Mouse (Mus musculus) heart, postnatal 10 days (tissue): ENCODE data around the gene Ptch2. TPM values are rescaled to one million over a fixed set of nuclear protein-coding genes. Genes with fewer than 3 reads are reported as not detected.

Experiments used
- DNase-seq, 2 experiments: peaks; one replicate each; pipeline ENCODE4 v3.0.0; 2021
- intact Hi-C: fragments of 180-260 bp; cut with DNase I; formaldehyde crosslinking; loops from one replicate; pipeline ENCODE4 v1.15.1; 2025
- total RNA-seq, 2 experiments: library from RNA; stranded (reverse); gene quantifications; 2 replicates each; pipeline ENCODE4 v1.2.3; 2021

The Ptch2 gene
- total RNA-seq, 2 experiments from 2014 or later = 3.6 to 4.3 TPM

GRCm38 (mm10) chr4:117101218-117101617 is 5.3 kb downstream of the Ptch2 start:
- DNase-seq = peak; percentile 55 to 65
- intact Hi-C loops = no loop called here

- intact Hi-C loops = no loop called here
- no peak for DNase-seq
Observed at GRCm38 (mm10) chr4:117104672-117105071, 8.8 kb downstream of the Ptch2 start.

GRCm38 (mm10) chr4:117105127-117105526 is 9.3 kb downstream of the Ptch2 start:
- DNase-seq = no peak
- intact Hi-C loops = no loop called here

- DNase-seq = no peak
Observed at GRCm38 (mm10) chr4:117107813-117108523, 12.1 kb downstream of the Ptch2 start.

GRCm38 (mm10) chr4:117108524-117108849 is 12.6 kb downstream of the Ptch2 start:
- no peak for DNase-seq
- intact Hi-C loops = no loop called here

More at GRCm38 (mm10) chr4:117107813-117108523, 12.1 kb downstream of the Ptch2 start:
- intact Hi-C loops = no loop called here

- intact Hi-C loops = no loop called here
Observed at GRCm38 (mm10) chr4:117109330-117109729, 13.5 kb downstream of the Ptch2 start.

GRCm38 (mm10) chr4:117110249-117110648 is 14.4 kb downstream of the Ptch2 start:
- intact Hi-C loops = no loop called here
- DNase-seq = no peak

More at GRCm38 (mm10) chr4:117109330-117109729, 13.5 kb downstream of the Ptch2 start:
- DNase-seq = no peak

GRCm38 (mm10) chr4:117110985-117111384 is 15.1 kb downstream of the Ptch2 start:
- intact Hi-C loops = no loop called here
- DNase-seq = no peak

- intact Hi-C loops = no loop called here
- no peak for DNase-seq
Observed at GRCm38 (mm10) chr4:117113237-117113636, 17.4 kb downstream of the Ptch2 start.

GRCm38 (mm10) chr4:117115592-117115991 is 19.7 kb downstream of the Ptch2 start:
- DNase-seq = no peak
- intact Hi-C loops = no loop called here

- intact Hi-C loops = no loop called here
- no peak for DNase-seq
Observed at GRCm38 (mm10) chr4:117117931-117118330, 22.1 kb downstream of the Ptch2 start.

- intact Hi-C loops = loop anchor here (10.0 kb wide), 1 partner anchor 415 kb away; the partner anchor contains the start of genes Ccdc163 and Mmachc
- DNase-seq = no peak
Observed at GRCm38 (mm10) chr4:117119636-117120035, 23.8 kb downstream of the Ptch2 start.

GRCm38 (mm10) chr4:117120052-117120444 is 24.2 kb downstream of the Ptch2 start:
- intact Hi-C loops = loop anchor here (10.0 kb wide), 1 partner anchor 415 kb away; the partner anchor contains the start of genes Ccdc163 and Mmachc

GRCm38 (mm10) chr4:117120445-117121414 is 24.9 kb downstream of the Ptch2 start:
- DNase-seq = peak; percentile 95 to 96
- intact Hi-C loops = loop anchor here (1.0 to 10.0 kb wide), 2 partner anchors 118 to 416 kb away; partner anchors contain the start of genes Ccdc163 and Mmachc

More at GRCm38 (mm10) chr4:117120052-117120444, 24.2 kb downstream of the Ptch2 start:
- no peak for DNase-seq

GRCm38 (mm10) chr4:117122209-117122608 is 26.3 kb downstream of the Ptch2 start:
- intact Hi-C loops = loop anchor here (10.0 kb wide), 1 partner anchor 417 kb away; the partner anchor contains the start of genes Ccdc163 and Mmachc
- DNase-seq = no peak

GRCm38 (mm10) chr4:117123546-117124217 is 27.8 kb downstream of the Ptch2 start:
- intact Hi-C loops = loop anchor here (10.0 kb wide), 1 partner anchor 419 kb away; the partner anchor contains the start of genes Ccdc163 and Mmachc
- DNase-seq = no peak

GRCm38 (mm10) chr4:117124218-117124517 is 28.3 kb downstream of the Ptch2 start:
- intact Hi-C loops = loop anchor here (10.0 kb wide), 1 partner anchor 419 kb away; the partner anchor contains the start of genes Ccdc163 and Mmachc
- no peak for DNase-seq

GRCm38 (mm10) chr4:117124518-117125347 is 28.9 kb downstream of the Ptch2 start:
- intact Hi-C loops = loop anchor here (10.0 kb wide), 1 partner anchor 420 kb away; the partner anchor contains the start of genes Ccdc163 and Mmachc
- DNase-seq = peak; percentile 66 to 74

GRCm38 (mm10) chr4:117125348-117125909 is 29.6 kb downstream of the Ptch2 start, which contains the start of gene Btbd19:
Gene Btbd19 (minus strand): TSS chr4:117125725.
- DNase-seq = peak; percentile 90
- intact Hi-C loops = loop anchor here (10.0 kb wide), 1 partner anchor 421 kb away; the partner anchor contains the start of genes Ccdc163 and Mmachc
